Mouse (Mus musculus): Measurements from ENCODE around the gene Insc. TPM values are rescaled to one million over a fixed set of nuclear protein-coding genes. Genes with fewer than 3 reads are reported as not detected.

Gene Insc
- polyA plus RNA-seq, 1 experiment from 2014 or later: 1.9 TPM

- WGBS: 63% methylated on average over 4 of the region's 4 CpGs
Observed at GRCm38 (mm10) chr7:114748239-114748638, 4.7 kb downstream of the Insc start.

GRCm38 (mm10) chr7:114753471-114753870, 10.0 kb downstream of the Insc start:
- H3K36me3 ChIP-seq (ENCODE audit: control insufficient read depth, insufficient read depth, low read length): no peaks in the 10 kb centered on the region
- 78% methylated on average over 2 of the region's 2 CpGs for WGBS
- H3K4me3 ChIP-seq (ENCODE audit: low read depth, low read length): no peak overlapping the region
- H3K27me3 ChIP-seq (replicated peaks; ENCODE audit: control insufficient read depth, insufficient read depth, low read length): no peaks in the 10 kb centered on the region
- no peaks in the 10 kb centered on the region for H3K9me3 ChIP-seq (replicated peaks; ENCODE audit: control insufficient read depth, low read length)
- ATAC-seq: no peak
- no peak overlapping the region for H3K27ac ChIP-seq (ENCODE audit: low read depth, low read length)
- H3K9ac ChIP-seq (ENCODE audit: low read length): no peak overlapping the region
- H3K4me2 ChIP-seq (ENCODE audit: low read length): no peak overlapping the region
- DNase-seq (ENCODE audit: low spot score): no peak
- peaks cover 3% of the 10 kb centered on the region; the same call in 1 of the 2 replicates for H3K4me1 ChIP-seq (ENCODE audit: control insufficient read depth, insufficient read depth, low read length)

More at GRCm38 (mm10) chr7:114748239-114748638, 4.7 kb downstream of the Insc start:
- DNase-seq (ENCODE audit: low spot score) (no peak), ATAC-seq (no peak)
- Histone ChIP-seq H3K27ac (ENCODE audit: low read depth, low read length) (no peak overlapping the region), H3K4me2 (ENCODE audit: low read length) (no peak overlapping the region), H3K4me3 (ENCODE audit: low read depth, low read length) (no peak overlapping the region), H3K4me1 (ENCODE audit: control insufficient read depth, insufficient read depth, low read length) (0 out of 2 replicates have a peak, but pooled peaks cover 2% of the 10 kb centered on the region), H3K9ac (ENCODE audit: low read length) (no peak overlapping the region), H3K9me3 (replicated peaks; ENCODE audit: control insufficient read depth, low read length) (no peaks in the 10 kb centered on the region), H3K27me3 (replicated peaks; ENCODE audit: control insufficient read depth, insufficient read depth, low read length) (no peaks in the 10 kb centered on the region), H3K36me3 (ENCODE audit: control insufficient read depth, insufficient read depth, low read length) (no peaks in the 10 kb centered on the region)

- no peak overlapping the region for H3K9ac ChIP-seq (ENCODE audit: low read length)
- peaks cover 3% of the 10 kb centered on the region; the same call in 1 of the 2 replicates for H3K4me1 ChIP-seq (ENCODE audit: control insufficient read depth, insufficient read depth, low read length)
- no peaks in the 10 kb centered on the region for H3K36me3 ChIP-seq (ENCODE audit: control insufficient read depth, insufficient read depth, low read length)
- H3K27me3 ChIP-seq (replicated peaks; ENCODE audit: control insufficient read depth, insufficient read depth, low read length): no peaks in the 10 kb centered on the region
- no peak overlapping the region for H3K4me2 ChIP-seq (ENCODE audit: low read length)
- DNase-seq (ENCODE audit: low spot score) (no peak), ATAC-seq (no peak)
- H3K27ac ChIP-seq (ENCODE audit: low read depth, low read length): no peak overlapping the region
- no peaks in the 10 kb centered on the region for H3K9me3 ChIP-seq (replicated peaks; ENCODE audit: control insufficient read depth, low read length)
- 15% methylated on average over 1 of the region's 1 CpGs for WGBS
- no peak overlapping the region for H3K4me3 ChIP-seq (ENCODE audit: low read depth, low read length)
Observed at GRCm38 (mm10) chr7:114754196-114754595, 10.7 kb downstream of the Insc start.

- H3K4me1 ChIP-seq (ENCODE audit: control insufficient read depth, insufficient read depth, low read length): peaks cover 3% of the 10 kb centered on the region; the same call in 1 of the 2 replicates
- H3K9me3 ChIP-seq (replicated peaks; ENCODE audit: control insufficient read depth, low read length): no peaks in the 10 kb centered on the region
- no peaks in the 10 kb centered on the region for H3K36me3 ChIP-seq (ENCODE audit: control insufficient read depth, insufficient read depth, low read length)
- no peaks in the 10 kb centered on the region for H3K27me3 ChIP-seq (replicated peaks; ENCODE audit: control insufficient read depth, insufficient read depth, low read length)
- no peak overlapping the region for H3K4me2 ChIP-seq (ENCODE audit: low read length)
- H3K9ac ChIP-seq (ENCODE audit: low read length): no peak overlapping the region
- ATAC-seq (no peak), DNase-seq (ENCODE audit: low spot score) (no peak)
- WGBS: 93% methylated on average over 8 of the region's 8 CpGs
- no peak overlapping the region for H3K4me3 ChIP-seq (ENCODE audit: low read depth, low read length)
- H3K27ac ChIP-seq (ENCODE audit: low read depth, low read length): no peak overlapping the region
Observed at GRCm38 (mm10) chr7:114754626-114755025, 11.1 kb downstream of the Insc start.

DNA sequence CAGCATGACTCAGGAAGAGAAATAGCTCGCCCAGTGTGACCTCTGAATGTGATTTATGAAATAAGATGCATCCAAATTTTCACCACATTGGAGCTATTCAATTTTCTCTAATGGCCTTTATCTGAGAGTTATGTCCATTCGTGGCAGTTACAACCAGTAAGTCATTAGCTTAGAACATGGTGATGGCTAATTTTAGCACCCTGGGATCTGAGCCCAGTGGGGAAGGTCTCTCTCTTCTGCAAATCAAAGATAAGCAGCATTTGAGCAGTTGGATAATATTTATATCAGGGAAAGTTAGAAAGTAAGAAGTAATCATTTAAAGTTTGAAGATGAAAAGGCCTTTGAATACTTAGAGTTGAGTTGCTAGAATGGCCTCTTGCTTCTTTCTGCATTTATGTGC, 19.2 kb downstream of the Insc start:
- no peak overlapping the region for H3K4me3 ChIP-seq (ENCODE audit: low read depth, low read length)
- H3K4me1 ChIP-seq (ENCODE audit: control insufficient read depth, insufficient read depth, low read length): no peaks in the 10 kb centered on the region
- no peak overlapping the region for H3K27ac ChIP-seq (ENCODE audit: low read depth, low read length)
- H3K9me3 ChIP-seq (replicated peaks; ENCODE audit: control insufficient read depth, low read length): no peaks in the 10 kb centered on the region
- H3K4me2 ChIP-seq (ENCODE audit: low read length): no peak overlapping the region
- no peak overlapping the region for H3K9ac ChIP-seq (ENCODE audit: low read length)
- no peak for ATAC-seq
- WGBS: 82% methylated on average over 2 of the region's 2 CpGs
- no peak for DNase-seq (ENCODE audit: low spot score)
- no peaks in the 10 kb centered on the region for H3K36me3 ChIP-seq (ENCODE audit: control insufficient read depth, insufficient read depth, low read length)
- no peaks in the 10 kb centered on the region for H3K27me3 ChIP-seq (replicated peaks; ENCODE audit: control insufficient read depth, insufficient read depth, low read length)

DNA sequence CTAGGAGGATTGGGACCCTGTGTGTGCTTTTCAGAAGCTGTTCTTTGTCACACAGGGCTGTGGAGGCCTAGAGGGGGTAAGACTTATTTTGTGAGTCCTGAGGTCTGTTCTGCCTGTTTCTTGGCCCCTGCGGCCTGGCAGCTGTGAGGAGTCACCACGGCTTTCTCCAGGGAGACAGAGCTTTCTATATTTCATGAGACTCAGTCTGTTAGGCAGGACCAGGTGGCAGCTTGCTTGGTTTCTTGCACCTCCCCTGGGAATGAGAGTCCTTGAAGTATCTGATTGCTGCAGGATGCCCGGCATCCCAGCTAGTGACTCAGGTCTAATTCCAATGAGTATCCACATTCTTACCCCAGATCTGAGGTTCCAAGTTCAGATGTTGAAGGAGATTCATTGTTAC, 21.8 kb downstream of the Insc start:
- DNase-seq (ENCODE audit: low spot score): no peak
- H3K9ac ChIP-seq (ENCODE audit: low read length): no peak overlapping the region
- H3K9me3 ChIP-seq (replicated peaks; ENCODE audit: control insufficient read depth, low read length): no peaks in the 10 kb centered on the region
- no peaks in the 10 kb centered on the region for H3K36me3 ChIP-seq (ENCODE audit: control insufficient read depth, insufficient read depth, low read length)
- WGBS: 89% methylated on average over 3 of the region's 3 CpGs
- no peak overlapping the region for H3K4me2 ChIP-seq (ENCODE audit: low read length)
- no peak for ATAC-seq
- no peak overlapping the region for H3K4me3 ChIP-seq (ENCODE audit: low read depth, low read length)
- H3K4me1 ChIP-seq (ENCODE audit: control insufficient read depth, insufficient read depth, low read length): no peaks in the 10 kb centered on the region
- no peaks in the 10 kb centered on the region for H3K27me3 ChIP-seq (replicated peaks; ENCODE audit: control insufficient read depth, insufficient read depth, low read length)
- no peak overlapping the region for H3K27ac ChIP-seq (ENCODE audit: low read depth, low read length)

DNA sequence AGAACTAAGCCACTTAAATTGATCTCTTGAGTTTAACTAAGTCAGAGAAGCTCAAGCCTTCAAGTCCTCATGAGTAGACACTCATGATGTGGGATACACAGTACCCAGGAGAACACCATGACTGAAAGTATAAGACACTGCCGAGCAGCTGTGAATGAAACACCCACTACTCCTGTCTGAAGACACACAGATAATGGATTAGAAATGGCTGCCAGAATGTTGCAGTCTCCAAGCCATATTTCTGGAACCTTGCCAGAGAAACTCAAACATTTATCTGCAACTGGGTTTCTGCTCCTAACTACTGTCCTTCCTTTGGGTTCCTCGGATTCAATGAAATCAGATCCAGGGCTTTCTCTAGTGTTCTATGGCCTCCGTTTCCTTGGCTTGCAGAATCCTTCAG, 23.0 kb downstream of the Insc start:
- DNase-seq (ENCODE audit: low spot score) (no peak), ATAC-seq (no peak)
- Histone ChIP-seq H3K27me3 (replicated peaks; ENCODE audit: control insufficient read depth, insufficient read depth, low read length) (no peaks in the 10 kb centered on the region), H3K4me1 (ENCODE audit: control insufficient read depth, insufficient read depth, low read length) (no peaks in the 10 kb centered on the region), H3K9ac (ENCODE audit: low read length) (no peak overlapping the region), H3K9me3 (replicated peaks; ENCODE audit: control insufficient read depth, low read length) (no peaks in the 10 kb centered on the region), H3K4me3 (ENCODE audit: low read depth, low read length) (no peak overlapping the region), H3K36me3 (ENCODE audit: control insufficient read depth, insufficient read depth, low read length) (no peaks in the 10 kb centered on the region), H3K27ac (ENCODE audit: low read depth, low read length) (no peak overlapping the region), H3K4me2 (ENCODE audit: low read length) (no peak overlapping the region)
- WGBS: 91% methylated on average over 3 of the region's 3 CpGs

DNA sequence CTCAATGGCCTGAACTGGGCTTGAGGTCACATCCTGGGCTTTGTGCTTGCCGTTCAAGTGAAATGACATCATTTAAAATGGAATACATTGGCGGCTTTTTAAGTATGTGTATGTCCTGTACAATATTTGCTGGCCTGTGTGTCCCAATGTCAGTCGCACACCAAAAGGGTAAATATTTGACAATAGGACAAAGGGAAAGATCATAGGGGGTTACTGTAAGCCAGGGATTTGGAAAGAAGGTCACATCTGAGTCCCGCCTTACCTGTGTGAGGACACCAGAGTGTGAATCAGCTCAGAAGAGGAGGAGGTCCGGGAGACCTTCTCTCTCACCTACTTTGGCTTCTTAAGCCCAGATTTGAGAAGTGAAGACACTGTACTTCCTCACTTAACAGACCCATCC, 25.0 kb downstream of the Insc start:
- H3K27me3 ChIP-seq (replicated peaks; ENCODE audit: control insufficient read depth, insufficient read depth, low read length): no peaks in the 10 kb centered on the region
- 93% methylated on average over 5 of the region's 5 CpGs for WGBS

DNA sequence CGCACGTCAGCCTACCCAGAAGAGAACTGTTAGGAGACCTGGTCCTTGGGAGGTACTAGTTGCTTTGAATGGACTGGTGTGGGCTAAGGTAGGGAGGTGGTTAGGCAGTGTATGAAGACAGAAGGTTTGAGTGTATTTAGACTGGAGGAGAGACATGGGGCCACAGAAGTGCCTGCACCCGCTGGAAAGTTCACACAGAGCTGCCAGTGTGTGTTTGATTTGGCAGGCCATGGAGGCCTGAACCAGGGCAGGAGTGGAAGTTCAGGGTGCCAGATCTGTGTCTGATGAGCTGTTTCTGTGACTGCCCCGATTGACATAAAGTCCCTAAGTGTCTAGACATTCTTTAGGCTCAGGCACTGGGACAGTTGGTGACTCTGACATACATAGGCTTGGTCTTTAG, 25.5 kb downstream of the Insc start:
- no peaks in the 10 kb centered on the region for H3K36me3 ChIP-seq (ENCODE audit: control insufficient read depth, insufficient read depth, low read length)
- WGBS: 92% methylated on average over 4 of the region's 4 CpGs
- no peak overlapping the region for H3K9ac ChIP-seq (ENCODE audit: low read length)
- H3K4me1 ChIP-seq (ENCODE audit: control insufficient read depth, insufficient read depth, low read length): no peaks in the 10 kb centered on the region
- ATAC-seq: no peak
- H3K27me3 ChIP-seq (replicated peaks; ENCODE audit: control insufficient read depth, insufficient read depth, low read length): no peaks in the 10 kb centered on the region
- H3K4me2 ChIP-seq (ENCODE audit: low read length): no peak overlapping the region
- no peak overlapping the region for H3K27ac ChIP-seq (ENCODE audit: low read depth, low read length)
- H3K4me3 ChIP-seq (ENCODE audit: low read depth, low read length): no peak overlapping the region
- no peaks in the 10 kb centered on the region for H3K9me3 ChIP-seq (replicated peaks; ENCODE audit: control insufficient read depth, low read length)
- DNase-seq (ENCODE audit: low spot score): no peak

More for the DNA sequence above, 25.0 kb downstream of the Insc start:
- no peaks in the 10 kb centered on the region for H3K4me1 ChIP-seq (ENCODE audit: control insufficient read depth, insufficient read depth, low read length)
- DNase-seq (ENCODE audit: low spot score) (no peak), ATAC-seq (no peak)
- H3K27ac ChIP-seq (ENCODE audit: low read depth, low read length): no peak overlapping the region
- no peak overlapping the region for H3K4me2 ChIP-seq (ENCODE audit: low read length)
- no peak overlapping the region for H3K4me3 ChIP-seq (ENCODE audit: low read depth, low read length)
- H3K9ac ChIP-seq (ENCODE audit: low read length): no peak overlapping the region
- H3K36me3 ChIP-seq (ENCODE audit: control insufficient read depth, insufficient read depth, low read length): no peaks in the 10 kb centered on the region
- no peaks in the 10 kb centered on the region for H3K9me3 ChIP-seq (replicated peaks; ENCODE audit: control insufficient read depth, low read length)

Measured in forebrain, embryonic 14.5 days (tissue).